Mouse (Mus musculus): Measurements from ENCODE around the gene Pcyt1a. TPM values are rescaled to one million over a fixed set of nuclear protein-coding genes. Genes with fewer than 3 reads are reported as not detected.
"Not testable (repeated sequence)": the region's sequence is repeated elsewhere in the genome, so short reads cannot be mapped to it uniquely, and the experiment has no call there.

The Pcyt1a gene
- total and polyA plus RNA-seq, 2 experiments from 2014 or later = 47.6 TPM

GRCm38 (mm10) chr16:32433138-32433537 is 2.4 kb downstream of the Pcyt1a start:
- no peaks in the 10 kb centered on the region for H3K9me3 ChIP-seq (ENCODE audit: low read length)
- no peak for ATAC-seq
- no peak overlapping the region for H3K27ac ChIP-seq (ENCODE audit: low read depth, low read length)
- H3K4me3 ChIP-seq (ENCODE audit: low read depth, low read length) = no peak overlapping the region
- no peak overlapping the region for H3K4me2 ChIP-seq (ENCODE audit: low read depth)
- WGBS = 84% methylated on average over 2 of the region's 2 CpGs
- DNase-seq = no peak
- no peaks in the 10 kb centered on the region for H3K27me3 ChIP-seq (ENCODE audit: insufficient read depth, low read length)
- H3K4me1 ChIP-seq (ENCODE audit: insufficient read depth) = peaks cover 15% of the 10 kb centered on the region
- TF ChIP-seq CTCF (IDR thresholded peaks at IDR 0.05; ENCODE audit: low read depth) = no peak
- H3K36me3 ChIP-seq (ENCODE audit: insufficient read depth) = no peaks in the 10 kb centered on the region
- no peak overlapping the region for H3K9ac ChIP-seq

DNA sequence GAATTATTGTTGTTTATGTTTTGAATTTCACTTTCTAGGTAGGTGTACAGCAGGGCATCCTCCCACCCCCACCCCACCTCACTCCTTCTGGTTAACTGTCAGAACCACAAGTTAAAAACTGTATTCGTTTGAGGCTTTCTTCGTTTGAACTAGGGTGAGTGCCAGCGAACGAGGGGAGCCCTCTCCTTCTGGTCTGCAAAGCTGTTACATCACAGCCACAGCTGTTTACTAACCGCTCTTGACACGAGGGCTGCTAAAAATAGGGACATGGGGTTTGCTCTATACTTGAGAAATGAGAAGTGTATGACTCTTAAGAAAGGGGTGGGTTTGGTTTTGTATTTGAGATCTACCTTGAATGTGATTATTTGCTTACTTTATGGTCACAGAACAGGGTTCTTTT is 3.3 kb downstream of the Pcyt1a start:
- WGBS = 54% methylated on average over 6 of the region's 6 CpGs

DNA sequence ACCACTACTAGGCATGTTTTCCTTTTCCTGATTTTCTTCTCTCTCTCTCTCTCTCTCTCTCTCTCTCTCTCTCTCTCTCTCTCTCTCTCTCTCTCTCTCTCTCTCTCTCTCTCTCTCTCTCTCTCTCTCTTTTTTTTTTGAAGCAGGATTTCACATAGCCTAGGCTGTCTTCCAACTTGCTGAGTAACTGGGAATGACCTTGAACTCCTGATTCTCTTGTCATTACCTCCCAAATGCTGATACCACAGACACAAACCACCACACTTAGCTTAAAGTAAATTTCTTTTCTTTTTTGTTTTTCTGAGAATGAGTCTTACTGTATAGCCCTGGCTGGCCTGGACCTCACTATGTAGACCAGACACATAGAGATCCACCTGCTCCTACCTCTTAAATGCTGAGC is 4.0 kb downstream of the Pcyt1a start:
- Histone ChIP-seq H3K9ac (no peak overlapping the region), H3K27ac (ENCODE audit: low read depth, low read length) (no peak overlapping the region), H3K36me3 (ENCODE audit: insufficient read depth) (no peaks in the 10 kb centered on the region), H3K9me3 (ENCODE audit: low read length) (no peaks in the 10 kb centered on the region), H3K4me3 (ENCODE audit: low read depth, low read length) (no peak overlapping the region), H3K4me2 (ENCODE audit: low read depth) (no peak overlapping the region), H3K4me1 (ENCODE audit: insufficient read depth) (peaks cover 10% of the 10 kb centered on the region), H3K27me3 (ENCODE audit: insufficient read depth, low read length) (no peaks in the 10 kb centered on the region)
- no peak for TF ChIP-seq CTCF (IDR thresholded peaks at IDR 0.05; ENCODE audit: low read depth)
- DNase-seq (no peak), ATAC-seq (no peak)

More for the DNA sequence above, 3.3 kb downstream of the Pcyt1a start:
- Histone ChIP-seq H3K4me2 (ENCODE audit: low read depth) (no peak overlapping the region), H3K27ac (ENCODE audit: low read depth, low read length) (no peak overlapping the region), H3K27me3 (ENCODE audit: insufficient read depth, low read length) (no peaks in the 10 kb centered on the region), H3K4me3 (ENCODE audit: low read depth, low read length) (no peak overlapping the region), H3K36me3 (ENCODE audit: insufficient read depth) (no peaks in the 10 kb centered on the region), H3K9me3 (ENCODE audit: low read length) (no peaks in the 10 kb centered on the region), H3K4me1 (ENCODE audit: insufficient read depth) (peaks cover 15% of the 10 kb centered on the region), H3K9ac (no peak overlapping the region)
- no peak for TF ChIP-seq CTCF (IDR thresholded peaks at IDR 0.05; ENCODE audit: low read depth)
- no peak for ATAC-seq
- no peak for DNase-seq

GRCm38 (mm10) chr16:32436657-32437056 is 5.9 kb downstream of the Pcyt1a start:
- Histone ChIP-seq H3K9me3 (ENCODE audit: low read length) (no peaks in the 10 kb centered on the region), H3K9ac (no peak overlapping the region), H3K27me3 (ENCODE audit: insufficient read depth, low read length) (no peaks in the 10 kb centered on the region), H3K4me3 (ENCODE audit: low read depth, low read length) (no peak overlapping the region), H3K27ac (ENCODE audit: low read depth, low read length) (no peak overlapping the region), H3K4me2 (ENCODE audit: low read depth) (no peak overlapping the region), H3K36me3 (ENCODE audit: insufficient read depth) (no peaks in the 10 kb centered on the region), H3K4me1 (ENCODE audit: insufficient read depth) (peaks cover 5% of the 10 kb centered on the region; the same call in 1 of the 2 replicates)
- 72% methylated on average over 1 of the region's 1 CpGs for WGBS
- TF ChIP-seq CTCF (IDR thresholded peaks at IDR 0.05; ENCODE audit: low read depth) = no peak
- ATAC-seq (no peak), DNase-seq (no peak)

- Histone ChIP-seq H3K9me3 (ENCODE audit: low read length) (no peaks in the 10 kb centered on the region), H3K4me3 (ENCODE audit: low read depth, low read length) (no peak overlapping the region), H3K27ac (ENCODE audit: low read depth, low read length) (no peak overlapping the region), H3K27me3 (ENCODE audit: insufficient read depth, low read length) (no peaks in the 10 kb centered on the region), H3K4me2 (ENCODE audit: low read depth) (no peak overlapping the region), H3K9ac (no peak overlapping the region), H3K4me1 (ENCODE audit: insufficient read depth) (no peaks in the 10 kb centered on the region), H3K36me3 (ENCODE audit: insufficient read depth) (no peaks in the 10 kb centered on the region)
- WGBS = 100% methylated on average over 1 of the region's 1 CpGs
- ATAC-seq (no peak), DNase-seq (no peak)
- no peak for TF ChIP-seq CTCF (IDR thresholded peaks at IDR 0.05; ENCODE audit: low read depth)
These were observed 6.5 kb downstream of the Pcyt1a start for GRCm38 (mm10) chr16:32437266-32437665.

DNA sequence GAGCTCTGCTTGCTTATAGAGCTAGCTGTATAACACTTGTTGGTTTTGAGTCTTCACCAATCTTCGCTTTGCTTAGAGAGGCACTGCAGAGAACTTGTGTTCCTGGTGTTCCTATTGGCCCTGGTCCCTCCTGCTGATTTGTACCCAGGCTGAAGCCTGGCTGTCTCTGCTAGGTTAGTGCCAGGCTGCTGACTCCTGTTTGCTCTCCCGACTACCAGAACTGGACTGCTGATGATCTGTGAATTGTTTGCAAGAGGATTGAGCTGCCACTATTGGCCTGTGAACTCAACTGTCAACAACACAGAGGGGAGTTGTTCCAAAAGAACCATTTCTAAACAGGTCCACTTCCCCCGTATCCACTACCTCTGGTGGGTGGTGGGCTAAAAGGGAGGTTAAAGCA is 10.7 kb downstream of the Pcyt1a start:
- WGBS = 89% methylated on average over 3 of the region's 3 CpGs
- H3K9me3 ChIP-seq (ENCODE audit: low read length) = no peaks in the 10 kb centered on the region
- H3K9ac ChIP-seq = no peak overlapping the region
- no peaks in the 10 kb centered on the region for H3K36me3 ChIP-seq (ENCODE audit: insufficient read depth)
- ATAC-seq (no peak), DNase-seq (no peak)
- no peak overlapping the region for H3K4me3 ChIP-seq (ENCODE audit: low read depth, low read length)
- no peak for TF ChIP-seq CTCF (IDR thresholded peaks at IDR 0.05; ENCODE audit: low read depth)
- H3K4me2 ChIP-seq (ENCODE audit: low read depth) = no peak overlapping the region
- no peak overlapping the region for H3K27ac ChIP-seq (ENCODE audit: low read depth, low read length)
- H3K27me3 ChIP-seq (ENCODE audit: insufficient read depth, low read length) = no peaks in the 10 kb centered on the region
- H3K4me1 ChIP-seq (ENCODE audit: insufficient read depth) = no peaks in the 10 kb centered on the region

DNA sequence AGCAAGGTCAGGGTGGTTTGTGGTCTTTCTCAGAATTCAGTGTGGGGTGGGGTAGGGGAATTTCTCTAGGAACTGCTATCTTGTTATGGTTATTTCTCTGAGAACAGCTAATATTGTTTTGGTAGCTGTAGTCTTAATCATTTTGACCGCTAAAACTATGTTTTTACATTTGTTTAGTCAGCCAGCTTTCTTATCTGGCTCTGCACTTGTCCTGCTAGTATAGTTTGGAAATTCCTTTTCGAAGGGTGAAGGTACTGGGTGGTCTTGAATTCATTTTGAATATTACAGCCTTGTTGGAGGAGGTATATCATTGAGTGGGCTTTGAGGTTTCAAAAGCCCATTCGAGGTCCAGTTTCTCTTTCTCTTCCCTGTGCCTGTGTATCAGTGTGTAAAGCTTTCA is 13.9 kb downstream of the Pcyt1a start:
- not testable (repeated sequence) for DNase-seq; H3K4me2 ChIP-seq (ENCODE audit: low read depth); H3K9ac ChIP-seq; H3K27ac ChIP-seq (ENCODE audit: low read depth, low read length); H3K9me3 ChIP-seq (ENCODE audit: low read length); H3K36me3 ChIP-seq (ENCODE audit: insufficient read depth); H3K4me1 ChIP-seq (ENCODE audit: insufficient read depth); H3K27me3 ChIP-seq (ENCODE audit: insufficient read depth, low read length); H3K4me3 ChIP-seq (ENCODE audit: low read depth, low read length); ATAC-seq
- WGBS = 93% methylated on average over 3 of the region's 3 CpGs

- Histone ChIP-seq H3K36me3 (ENCODE audit: insufficient read depth) (no peaks in the 10 kb centered on the region), H3K4me3 (ENCODE audit: low read depth, low read length) (no peak overlapping the region), H3K27ac (ENCODE audit: low read depth, low read length) (no peak overlapping the region), H3K4me2 (ENCODE audit: low read depth) (no peak overlapping the region), H3K4me1 (ENCODE audit: insufficient read depth) (no peaks in the 10 kb centered on the region), H3K9me3 (ENCODE audit: low read length) (no peaks in the 10 kb centered on the region), H3K9ac (no peak overlapping the region), H3K27me3 (ENCODE audit: insufficient read depth, low read length) (no peaks in the 10 kb centered on the region)
- no peak for ATAC-seq
- no peak for DNase-seq
- TF ChIP-seq CTCF (IDR thresholded peaks at IDR 0.05; ENCODE audit: low read depth) = no peak
- WGBS = 92% methylated on average over 1 of the region's 1 CpGs
These were observed 14.8 kb downstream of the Pcyt1a start for GRCm38 (mm10) chr16:32445558-32445957.

Data from forebrain, postnatal 0 days (tissue).